Mouse (Mus musculus) embryo, embryonic 11 days (tissue): ENCODE measurements at regions not wholly inside any gene's neighbourhood (a gene's known extent, or its start where the extent isn't known, plus 50 kb on each side); places are given as distances from the start of the nearest gene placed in this dataset.

Source experiments
- DNase-seq: peaks from one replicate; pipeline ENCODE4 v3.0.0-alpha.2; 2015

- no peak for DNase-seq
These were observed 60.4 kb downstream of the Dact1 start for GRCm38 (mm10) chr12:71370091-71370490.

GRCm38 (mm10) chr12:71371948-71372347 lies 62.3 kb downstream of the Dact1 start:
- no peak for DNase-seq

- peak; percentile 37 for DNase-seq
These were observed 63.9 kb downstream of the Dact1 start for GRCm38 (mm10) chr12:71373633-71374032.

- no peak for DNase-seq
These were observed 66.8 kb downstream of the Dact1 start for GRCm38 (mm10) chr12:71376446-71376845.

- DNase-seq: peak; percentile 63
These were observed 67.3 kb downstream of the Dact1 start for GRCm38 (mm10) chr12:71376966-71377365.

- no peak for DNase-seq
These were observed 70.1 kb downstream of the Dact1 start for GRCm38 (mm10) chr12:71379626-71380423.

GRCm38 (mm10) chr12:71380424-71380761 lies 70.7 kb downstream of the Dact1 start:
- DNase-seq: no peak

GRCm38 (mm10) chr12:71386251-71386650 lies 76.6 kb downstream of the Dact1 start:
- no peak for DNase-seq

GRCm38 (mm10) chr12:71391481-71391880 lies 81.8 kb downstream of the Dact1 start:
- DNase-seq: no peak

GRCm38 (mm10) chr12:71393752-71394151 lies 84.1 kb downstream of the Dact1 start:
- DNase-seq: no peak

GRCm38 (mm10) chr12:71397456-71397855 lies 87.8 kb downstream of the Dact1 start:
- no peak for DNase-seq

GRCm38 (mm10) chr12:71398701-71399100 lies 89.0 kb downstream of the Dact1 start:
- DNase-seq: no peak

- no peak for DNase-seq
These were observed 90.5 kb downstream of the Dact1 start for GRCm38 (mm10) chr12:71400201-71400600.

- no peak for DNase-seq
These were observed 92.1 kb downstream of the Dact1 start for GRCm38 (mm10) chr12:71401621-71402416.

GRCm38 (mm10) chr12:71407294-71407693 lies 97.6 kb downstream of the Dact1 start:
- DNase-seq: no peak

- DNase-seq: no peak
These were observed 98.8 kb downstream of the Dact1 start for GRCm38 (mm10) chr12:71408396-71409050.

- DNase-seq: no peak
These were observed 102.6 kb downstream of the Dact1 start for GRCm38 (mm10) chr12:71412331-71412730.

GRCm38 (mm10) chr12:71416968-71417367 lies 107.3 kb downstream of the Dact1 start:
- DNase-seq: no peak

GRCm38 (mm10) chr12:71418186-71418585 lies 108.5 kb downstream of the Dact1 start:
- no peak for DNase-seq

GRCm38 (mm10) chr12:71419161-71419560 lies 109.5 kb downstream of the Dact1 start:
- DNase-seq: no peak

GRCm38 (mm10) chr12:71426023-71426719 lies 116.5 kb downstream of the Dact1 start:
- DNase-seq: peak; percentile 54

- no peak for DNase-seq
These were observed 118.3 kb downstream of the Dact1 start for GRCm38 (mm10) chr12:71427974-71428373.
